Mouse (Mus musculus) kidney, adult 9 months (tissue): ENCODE results near the gene Pi4k2a.

Experiments
- DNase-seq: peaks from one replicate; pipeline ENCODE4 v3.0.0; 2022

Gene Pi4k2a

DNA sequence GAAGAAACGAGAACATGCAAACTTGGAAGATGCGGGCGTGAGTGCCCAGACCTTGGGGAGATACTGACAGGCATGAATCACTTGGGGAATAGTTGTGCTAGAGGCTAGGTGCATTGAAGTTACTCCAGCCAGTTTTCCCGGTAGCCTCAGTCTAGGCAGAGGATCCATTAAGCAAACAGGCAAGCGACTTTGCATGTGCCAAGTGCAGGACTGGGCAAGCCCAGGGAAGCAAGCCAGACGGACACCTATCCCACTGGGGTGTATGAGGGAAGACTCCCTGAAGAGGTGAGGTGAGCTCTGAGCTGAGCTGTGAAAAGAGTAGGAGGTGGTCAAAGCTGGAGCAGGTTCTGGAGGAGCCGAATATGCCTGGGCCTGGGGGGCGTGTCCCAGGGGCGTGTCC lies 77.2 kb downstream of the Pi4k2a start:
- DNase-seq = no peak

DNA sequence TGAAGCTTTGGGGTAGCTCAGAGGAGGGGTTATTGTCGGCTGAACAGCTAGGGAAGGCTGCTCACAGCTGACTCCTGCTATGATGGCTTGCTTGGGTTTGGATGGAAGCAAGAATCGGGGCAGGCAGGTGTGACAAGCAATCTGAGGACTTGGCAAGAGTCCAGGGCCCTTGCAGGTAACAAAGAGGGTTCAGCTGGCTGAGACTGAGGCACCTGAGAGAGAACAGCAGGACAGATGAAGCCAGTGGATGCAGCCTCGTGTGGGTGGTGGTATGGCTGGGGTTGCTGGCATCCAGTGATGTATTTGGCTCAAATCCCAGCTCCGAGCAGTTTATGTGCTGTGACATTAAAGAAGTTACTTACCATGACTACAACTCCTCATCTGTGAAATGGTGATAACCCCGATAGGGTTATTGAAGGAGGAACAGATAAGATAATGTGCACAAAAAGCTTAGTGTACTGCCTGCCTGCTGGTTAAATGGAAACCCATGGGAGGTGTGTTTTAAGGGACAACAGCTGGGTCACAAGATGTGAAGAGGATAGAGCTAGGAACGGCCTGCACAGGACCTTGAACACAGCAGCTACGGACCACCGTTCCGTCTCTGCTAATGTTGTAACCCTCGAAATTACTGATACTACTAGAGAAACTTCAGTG lies 79.2 kb downstream of the Pi4k2a start:
- DNase-seq = no peak

DNA sequence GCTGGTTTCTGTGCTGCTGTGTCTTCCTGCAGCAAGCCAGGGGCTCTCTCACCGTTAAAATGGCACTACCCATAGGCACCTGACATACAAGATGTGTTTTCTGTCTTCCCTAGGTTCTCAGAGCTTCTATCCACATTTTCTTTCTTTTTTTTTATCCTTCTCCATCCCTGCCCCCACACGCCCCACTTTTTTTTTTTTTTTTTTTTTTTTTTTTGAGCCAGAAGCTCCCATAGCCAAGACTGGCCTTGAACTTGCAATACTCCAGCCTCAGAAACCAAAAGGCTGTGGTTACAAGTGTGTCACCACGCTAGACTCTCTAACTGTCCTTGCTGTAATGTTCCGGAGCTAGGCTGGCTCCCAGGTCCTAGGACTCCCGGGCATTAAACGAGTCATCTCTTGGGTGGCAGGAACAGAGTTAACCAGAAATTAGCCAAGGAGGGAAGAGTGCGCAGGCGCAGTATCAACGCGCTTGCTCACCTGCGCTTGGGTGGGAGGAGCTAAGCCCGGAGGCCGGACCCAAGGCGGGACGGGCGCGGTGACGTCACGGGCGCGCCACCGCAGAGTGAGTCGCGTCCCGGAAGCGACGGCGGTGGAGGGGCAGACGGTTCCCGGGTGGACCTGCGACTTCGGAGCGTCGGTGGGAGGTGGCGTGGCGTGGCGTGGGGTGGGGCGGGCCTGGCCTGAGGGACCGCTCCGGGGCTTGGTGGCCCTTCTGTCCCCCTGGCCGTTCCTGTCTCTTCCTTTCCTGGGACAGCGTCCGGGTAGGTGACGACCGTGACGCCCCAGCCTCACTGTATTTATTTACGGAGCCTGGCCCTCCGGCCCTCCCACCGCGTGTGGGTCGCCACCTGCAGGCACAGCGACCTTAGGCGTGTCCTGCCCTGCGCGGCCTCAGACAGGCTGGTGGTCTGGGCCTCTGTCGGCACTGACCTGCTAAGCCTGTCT lies 80.0 kb downstream of the Pi4k2a start:
- peak; percentile 96 for DNase-seq
